ENCODE assay signal across 8 mouse cellular contexts in the genomic region with DNA sequence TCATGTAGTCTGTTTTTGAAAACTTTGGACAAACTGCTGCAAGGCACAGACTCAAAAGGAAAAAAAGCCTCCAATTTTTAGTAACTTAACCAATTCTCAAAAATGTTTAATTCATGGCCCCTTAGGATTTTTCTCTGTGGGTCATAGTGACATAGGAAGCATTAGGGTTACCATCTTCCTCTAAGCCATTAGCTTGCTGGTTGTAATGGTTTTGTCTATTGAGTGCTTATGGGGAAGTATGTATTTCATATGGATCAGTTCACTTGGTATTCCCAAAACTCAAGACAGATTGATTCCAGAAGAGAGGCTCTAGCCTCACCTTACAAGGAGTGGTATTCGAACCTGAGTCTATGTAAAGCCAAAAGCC. TPM values are rescaled to one million over a fixed set of nuclear protein-coding genes. Genes with fewer than 3 reads are reported as not detected.
DNase-seq lines count a peak whose midpoint lies in the region; ATAC-seq lines count a peak whose summit lies in the region.

No protein-coding gene starts in this region.

- peaks cover 9% of the 10 kb centered on the region for H3K4me1 ChIP-seq in lung, embryonic 16.5 days (replicated peaks; ENCODE audit: control insufficient read depth, insufficient read depth, low read length)
- H3K4me1 ChIP-seq in forebrain, embryonic 13.5 days: peaks cover 23% of the 10 kb centered on the region
- peaks cover 7% of the 10 kb centered on the region for H3K4me1 ChIP-seq in limb, embryonic 15.5 days
- H3K4me1 ChIP-seq in stomach, embryonic 14.5 days (ENCODE audit: control insufficient read depth, insufficient read depth, low read length): peaks cover 6% of the 10 kb centered on the region; the same call in 1 of the 2 replicates

- H3K9ac ChIP-seq in lung, embryonic 16.5 days (ENCODE audit: low read length): peak overlapping the region; percentile 85
- peak overlapping the region; percentile 77 for H3K9ac ChIP-seq in forebrain, embryonic 13.5 days
- no peak overlapping the region for H3K9ac ChIP-seq in limb, embryonic 15.5 days
- H3K9ac ChIP-seq in stomach, embryonic 14.5 days (replicated peaks; ENCODE audit: low read depth, low read length): peak overlapping the region; percentile 89; the same call in 1 of the 2 replicates

- peaks cover 12% of the 10 kb centered on the region for H3K36me3 ChIP-seq in lung, embryonic 16.5 days (ENCODE audit: control insufficient read depth, insufficient read depth, low read length)
- H3K36me3 ChIP-seq in forebrain, embryonic 13.5 days (ENCODE audit: poor library complexity, severe bottlenecking): peaks cover 31% of the 10 kb centered on the region
- H3K36me3 ChIP-seq in limb, embryonic 15.5 days: peaks cover 19% of the 10 kb centered on the region
- H3K36me3 ChIP-seq in stomach, embryonic 14.5 days (ENCODE audit: control insufficient read depth, insufficient read depth, low read length): peaks cover 16% of the 10 kb centered on the region

- ATAC-seq in lung, embryonic 16.5 days (ENCODE audit: low read depth): no peak
- no peak for ATAC-seq in forebrain, embryonic 13.5 days
- no peak for ATAC-seq in limb, embryonic 15.5 days (ENCODE audit: insufficient number of reproducible peaks, low FRiP score, low TSS enrichment, low read depth)
- no peak for ATAC-seq in stomach, embryonic 14.5 days (ENCODE audit: insufficient number of reproducible peaks, insufficient read depth, low FRiP score, low read depth)

- peak overlapping the region; percentile 51; the same call in 1 of the 2 replicates for H3K27ac ChIP-seq in lung, embryonic 16.5 days (ENCODE audit: low read length)
- H3K27ac ChIP-seq in forebrain, embryonic 13.5 days: peak overlapping the region; percentile 73; the same call in 1 of the 2 replicates
- peak overlapping the region; percentile 78 for H3K27ac ChIP-seq in limb, embryonic 15.5 days
- H3K27ac ChIP-seq in stomach, embryonic 14.5 days (ENCODE audit: low read length): peak overlapping the region; percentile 75; the same call in 1 of the 2 replicates

- no peaks in the 10 kb centered on the region for H3K27me3 ChIP-seq in lung, embryonic 16.5 days (ENCODE audit: control insufficient read depth, insufficient read depth, low read depth, low read length)
- H3K27me3 ChIP-seq in forebrain, embryonic 13.5 days: no peaks in the 10 kb centered on the region
- no peaks in the 10 kb centered on the region for H3K27me3 ChIP-seq in limb, embryonic 15.5 days
- no peaks in the 10 kb centered on the region for H3K27me3 ChIP-seq in stomach, embryonic 14.5 days (ENCODE audit: control insufficient read depth, insufficient read depth, low read length)

- no peak for DNase-seq in lung, postnatal 36 days
- DNase-seq in embryo, embryonic 9.5 days (ENCODE audit: extremely low spot score): no peak
- DNase-seq in kidney, postnatal 4 days: no peak
- no peak for DNase-seq in layer of hippocampus, adult 9-11 months

- peak overlapping the region; percentile 90 for H3K4me3 ChIP-seq in lung, embryonic 16.5 days (ENCODE audit: low read length)
- peak overlapping the region; percentile 74 for H3K4me3 ChIP-seq in forebrain, embryonic 13.5 days
- peak overlapping the region; percentile 79 for H3K4me3 ChIP-seq in limb, embryonic 15.5 days
- peak overlapping the region; percentile 93 for H3K4me3 ChIP-seq in stomach, embryonic 14.5 days (ENCODE audit: low read depth, low read length)

- H3K9me3 ChIP-seq in lung, embryonic 16.5 days (ENCODE audit: control insufficient read depth, low read length): no peaks in the 10 kb centered on the region
- H3K9me3 ChIP-seq in forebrain, embryonic 13.5 days (replicated peaks): no peaks in the 10 kb centered on the region
- no peaks in the 10 kb centered on the region for H3K9me3 ChIP-seq in limb, embryonic 15.5 days
- H3K9me3 ChIP-seq in stomach, embryonic 14.5 days (ENCODE audit: control insufficient read depth, low read depth, low read length): no peaks in the 10 kb centered on the region

- WGBS in lung, embryonic 16.5 days: 77% methylated on average over 1 of the region's 1 CpGs
- WGBS in forebrain, embryonic 13.5 days: 95% methylated on average over 1 of the region's 1 CpGs
- 81% methylated on average over 1 of the region's 1 CpGs for WGBS in limb, embryonic 15.5 days
- 73% methylated on average over 1 of the region's 1 CpGs for WGBS in stomach, embryonic 14.5 days

- peak overlapping the region; percentile 73 for H3K4me2 ChIP-seq in lung, embryonic 16.5 days (ENCODE audit: low read depth, low read length)
- peak overlapping the region; percentile 80 for H3K4me2 ChIP-seq in forebrain, embryonic 13.5 days
- peak overlapping the region; percentile 66 for H3K4me2 ChIP-seq in limb, embryonic 15.5 days
- peak overlapping the region; percentile 50 for H3K4me2 ChIP-seq in stomach, embryonic 14.5 days (replicated peaks; ENCODE audit: low read depth, low read length)

RNA-seq across cellular contexts. Expression of a gene that starts 0.7 kb away (rescaled TPM):
- 58.4 and 59.1 TPM in 2 replicates for polyA plus RNA-seq in lung, embryonic 16.5 days (2015; fragmentation: Nextera tagmentation; extraction: Ambion mirVana)
- polyA plus RNA-seq in forebrain, embryonic 13.5 days (2015; fragmentation: Nextera tagmentation; extraction: Ambion mirVana): 62.5 and 70.5 TPM in 2 replicates
- 40.2 and 51.9 TPM in 2 replicates for polyA plus RNA-seq in limb, embryonic 15.5 days (2015; fragmentation: Nextera tagmentation; extraction: Ambion mirVana)
- polyA plus RNA-seq in stomach, embryonic 14.5 days (2014; fragmentation: Nextera tagmentation; extraction: Ambion mirVana): 55.9 and 57.9 TPM in 2 replicates

RNA-seq across cellular contexts. Expression of a gene that starts 40.6 kb away (rescaled TPM):
- 64.1 and 68.4 TPM in 2 replicates for polyA plus RNA-seq in lung, embryonic 16.5 days (2015; fragmentation: Nextera tagmentation; extraction: Ambion mirVana)
- polyA plus RNA-seq in forebrain, embryonic 13.5 days (2015; fragmentation: Nextera tagmentation; extraction: Ambion mirVana): 116 and 119 TPM in 2 replicates
- polyA plus RNA-seq in limb, embryonic 15.5 days (2015; fragmentation: Nextera tagmentation; extraction: Ambion mirVana): 61.6 and 63.4 TPM in 2 replicates
- 63.2 and 66.0 TPM in 2 replicates for polyA plus RNA-seq in stomach, embryonic 14.5 days (2014; fragmentation: Nextera tagmentation; extraction: Ambion mirVana)

RNA-seq across cellular contexts. Expression of a gene that starts 47.5 kb away (rescaled TPM):
- polyA plus RNA-seq in lung, embryonic 16.5 days (2015; fragmentation: Nextera tagmentation; extraction: Ambion mirVana): 1.3 and 1.5 TPM in 2 replicates
- 0.20 and 0.26 TPM in 2 replicates for polyA plus RNA-seq in forebrain, embryonic 13.5 days (2015; fragmentation: Nextera tagmentation; extraction: Ambion mirVana)
- 1.3 and 1.8 TPM in 2 replicates for polyA plus RNA-seq in limb, embryonic 15.5 days (2015; fragmentation: Nextera tagmentation; extraction: Ambion mirVana)
- polyA plus RNA-seq in stomach, embryonic 14.5 days (2014; fragmentation: Nextera tagmentation; extraction: Ambion mirVana): 1.1 and 1.9 TPM in 2 replicates
